Mouse (Mus musculus) midbrain, postnatal 0 days (tissue): Measurements from ENCODE around the gene Itpr1. TPM values are rescaled to one million over a fixed set of nuclear protein-coding genes. Genes with fewer than 3 reads are reported as not detected.

Experiments used
- ATAC-seq: fragments of 200-750 bp; cut with Nextera tagmentation; 2 replicates; pipeline ENCODE4 v1.8.0; 2017; ENCODE audit warnings: moderate number of reproducible peaks, mild to moderate bottlenecking, moderate TSS enrichment, moderate library complexity; ENCODE audit not compliant: low FRiP score
- DNase-seq: peaks from one replicate; pipeline ENCODE4 v3.0.0-alpha.2; 2015; ENCODE audit warnings: low spot score
- H3K27ac ChIP-seq: fragments of 300-500 bp; sonication (generic); 2 replicates; pipeline ENCODE4 v1.5.1; 2014; ENCODE audit warnings: low read depth, mild to moderate bottlenecking, low read length, mixed read lengths
- H3K27me3 ChIP-seq: fragments of 300-500 bp; sonication (generic); 2 replicates; pipeline ENCODE4 v1.6.1; 2014; ENCODE audit warnings: low read length, control low read depth, mixed read lengths; ENCODE audit not compliant: insufficient read depth
- H3K36me3 ChIP-seq: fragments of 300-500 bp; sonication (generic); 2 replicates; pipeline ENCODE4 v1.6.1; 2014; ENCODE audit warnings: low read length, control low read depth, mixed read lengths; ENCODE audit not compliant: insufficient read depth
- H3K4me1 ChIP-seq: fragments of 300-500 bp; sonication (generic); 2 replicates; pipeline ENCODE4 v1.6.1; 2014; ENCODE audit warnings: mild to moderate bottlenecking, control low read depth, antibody characterized with exemption, low read length, mixed read lengths; ENCODE audit not compliant: insufficient read depth
- H3K4me2 ChIP-seq: fragments of 300-500 bp; sonication (generic); 2 replicates; pipeline ENCODE4 v1.6.1; 2014; ENCODE audit warnings: low read depth, mild to moderate bottlenecking, low read length, mixed read lengths; ENCODE audit not compliant: poor library complexity, severe bottlenecking
- H3K4me3 ChIP-seq: fragments of 300-500 bp; sonication (generic); 2 replicates; pipeline ENCODE4 v1.5.1; 2014; ENCODE audit warnings: low read depth, mild to moderate bottlenecking, low read length, moderate library complexity
- H3K9ac ChIP-seq: fragments of 300-500 bp; sonication (generic); replicated peaks from 2 replicates; pipeline ENCODE4 v1.6.1; 2014; ENCODE audit warnings: mild to moderate bottlenecking, low read length, moderate library complexity, mixed read lengths; ENCODE audit not compliant: poor library complexity, severe bottlenecking
- H3K9me3 ChIP-seq: fragments of 300-500 bp; sonication (generic); 2 replicates; pipeline ENCODE4 v1.6.1; 2016; ENCODE audit warnings: low read length, control low read depth
- CTCF ChIP-seq: IDR thresholded peaks from 2 replicates; pipeline ENCODE4 v1.5.1; 2016; ENCODE audit warnings: antibody characterized with exemption, mild to moderate bottlenecking
- WGBS: fragments of 180-500 bp; shearing (Covaris S2); extraction: QIAGEN DNeasy Blood & Tissue Kit; methylation state at CpG from one replicate; pipeline ENCODE4 v1.1.7; 2014; 5-methylcytosine and 5-hydroxymethylcytosine counted together
- polyA plus RNA-seq: library from polyadenylated mRNA; unstranded; fragments of >200 nt; fragmentation: Nextera tagmentation; extraction: Ambion mirVana; gene quantifications from 2 replicates; pipeline ENCODE4 v1.2.1, GENCODE M21; 2015
- total RNA-seq: library from RNA; depleted of rRNA; stranded (reverse); fragments of >200 nt; gene quantifications from 2 replicates; pipeline ENCODE4 v1.2.3, GENCODE M21; 2014

Gene Itpr1
- total and polyA plus RNA-seq, 2 experiments from 2014 or later = 3.3 to 23.2 TPM

- no peak for DNase-seq
- H3K9me3 ChIP-seq = no peaks in the 10 kb centered on the region
- H3K9ac ChIP-seq = no peak overlapping the region
- no peaks in the 10 kb centered on the region for H3K36me3 ChIP-seq
- no peaks in the 10 kb centered on the region for H3K27me3 ChIP-seq
- no peak overlapping the region for H3K27ac ChIP-seq
- no peak overlapping the region for H3K4me3 ChIP-seq
- peaks cover 7% of the 10 kb centered on the region; the same call in 1 of the 2 replicates for H3K4me1 ChIP-seq
- TF ChIP-seq CTCF = no peak
- no peak for ATAC-seq
- WGBS = 87% methylated on average over 5 of the region's 5 CpGs
- H3K4me2 ChIP-seq = no peak overlapping the region
Measured at GRCm38 (mm10) chr6:108534139-108534538, 321.2 kb downstream of the Itpr1 start.

- no peak for TF ChIP-seq CTCF
- no peak overlapping the region for H3K27ac ChIP-seq
- no peaks in the 10 kb centered on the region for H3K27me3 ChIP-seq
Measured at GRCm38 (mm10) chr6:108534596-108534995, 321.7 kb downstream of the Itpr1 start.

GRCm38 (mm10) chr6:108535309-108535708, 322.4 kb downstream of the Itpr1 start:
- no peak overlapping the region for H3K4me3 ChIP-seq
- H3K9ac ChIP-seq = no peak overlapping the region
- 88% methylated on average over 4 of the region's 4 CpGs for WGBS
- H3K9me3 ChIP-seq = no peaks in the 10 kb centered on the region
- no peak overlapping the region for H3K27ac ChIP-seq
- peaks cover 7% of the 10 kb centered on the region; the same call in 1 of the 2 replicates for H3K4me1 ChIP-seq
- no peak for ATAC-seq
- H3K27me3 ChIP-seq = no peaks in the 10 kb centered on the region
- H3K36me3 ChIP-seq = no peaks in the 10 kb centered on the region
- DNase-seq = no peak
- no peak for TF ChIP-seq CTCF
- H3K4me2 ChIP-seq = no peak overlapping the region

More at GRCm38 (mm10) chr6:108534596-108534995, 321.7 kb downstream of the Itpr1 start:
- ATAC-seq (no peak), DNase-seq (no peak)
- H3K4me3 ChIP-seq = no peak overlapping the region
- H3K4me2 ChIP-seq = no peak overlapping the region
- no peaks in the 10 kb centered on the region for H3K9me3 ChIP-seq
- H3K4me1 ChIP-seq = peaks cover 7% of the 10 kb centered on the region; the same call in 1 of the 2 replicates
- H3K9ac ChIP-seq = no peak overlapping the region
- WGBS = 82% methylated on average over 6 of the region's 6 CpGs
- H3K36me3 ChIP-seq = no peaks in the 10 kb centered on the region

GRCm38 (mm10) chr6:108536546-108537317, 323.8 kb downstream of the Itpr1 start:
- Histone ChIP-seq H3K4me2 (no peak overlapping the region), H3K27me3 (no peaks in the 10 kb centered on the region), H3K9ac (no peak overlapping the region), H3K27ac (no peak overlapping the region), H3K9me3 (no peaks in the 10 kb centered on the region), H3K4me3 (no peak overlapping the region), H3K36me3 (no peaks in the 10 kb centered on the region), H3K4me1 (0 out of 2 replicates have a peak, but pooled peaks cover under 1% of the 10 kb centered on the region)
- WGBS = 87% methylated on average over 8 of the region's 8 CpGs
- no peak for DNase-seq
- ATAC-seq = no peak
- TF ChIP-seq CTCF = no peak

GRCm38 (mm10) chr6:108538406-108538805, 325.5 kb downstream of the Itpr1 start:
- Histone ChIP-seq H3K9me3 (no peaks in the 10 kb centered on the region), H3K36me3 (no peaks in the 10 kb centered on the region), H3K4me1 (no peaks in the 10 kb centered on the region), H3K9ac (no peak overlapping the region), H3K4me3 (no peak overlapping the region), H3K27ac (no peak overlapping the region), H3K27me3 (no peaks in the 10 kb centered on the region), H3K4me2 (no peak overlapping the region)
- no peak for DNase-seq
- TF ChIP-seq CTCF = no peak
- no peak for ATAC-seq
- 92% methylated on average over 4 of the region's 4 CpGs for WGBS

GRCm38 (mm10) chr6:108540441-108540840, 327.5 kb downstream of the Itpr1 start:
- no peaks in the 10 kb centered on the region for H3K36me3 ChIP-seq
- no peaks in the 10 kb centered on the region for H3K9me3 ChIP-seq
- no peaks in the 10 kb centered on the region for H3K27me3 ChIP-seq
- H3K4me1 ChIP-seq = no peaks in the 10 kb centered on the region
- ATAC-seq = no peak
- no peak overlapping the region for H3K9ac ChIP-seq
- no peak overlapping the region for H3K27ac ChIP-seq
- no peak overlapping the region for H3K4me2 ChIP-seq
- 93% methylated on average over 6 of the region's 6 CpGs for WGBS
- no peak for TF ChIP-seq CTCF
- H3K4me3 ChIP-seq = no peak overlapping the region
- DNase-seq = no peak
